In the genomic region with DNA sequence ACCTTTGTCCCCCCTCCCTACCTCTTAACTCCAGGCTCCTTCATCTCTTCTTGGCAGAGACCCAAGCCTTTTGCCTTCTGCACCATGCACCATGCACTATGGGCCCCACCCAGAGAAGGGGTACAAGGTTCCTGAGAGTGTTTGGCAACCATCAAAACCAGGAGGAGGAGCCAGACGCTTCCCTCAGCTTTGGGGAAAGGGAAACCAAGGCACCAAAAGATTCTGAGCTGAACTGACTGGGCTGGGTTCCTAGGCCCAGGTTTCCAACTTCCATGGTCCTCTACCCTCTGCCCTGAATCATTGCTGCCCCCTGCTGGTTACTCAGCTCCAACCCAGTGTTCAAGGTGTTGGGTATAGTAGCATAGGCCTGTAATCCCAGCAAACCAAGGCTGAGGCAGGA, we compare ENCODE assay signal across 8 mouse cellular contexts. TPM values are rescaled to one million over a fixed set of nuclear protein-coding genes. Genes with fewer than 3 reads are reported as not detected.
DNase-seq lines count a peak whose midpoint lies in the region; ATAC-seq and TF ChIP-seq lines count a peak whose summit lies in the region.

No protein-coding gene starts in this region.

- H3K9ac ChIP-seq in forebrain, embryonic 11.5 days (ENCODE audit: low read length): no peak overlapping the region
- H3K9ac ChIP-seq in forebrain, embryonic 12.5 days: no peak overlapping the region
- no peak overlapping the region for H3K9ac ChIP-seq in intestine, postnatal 0 days (ENCODE audit: low read depth, low read length)

- H3K36me3 ChIP-seq in forebrain, embryonic 11.5 days (ENCODE audit: control insufficient read depth, insufficient read depth, low read length): no peaks in the 10 kb centered on the region; the same call in 1 of the 2 replicates
- H3K36me3 ChIP-seq in forebrain, embryonic 12.5 days (replicated peaks): peaks cover 23% of the 10 kb centered on the region
- H3K36me3 ChIP-seq in intestine, postnatal 0 days (ENCODE audit: control insufficient read depth, insufficient read depth): peaks cover 12% of the 10 kb centered on the region; the same call in 1 of the 2 replicates

- no peaks in the 10 kb centered on the region for H3K9me3 ChIP-seq in forebrain, embryonic 11.5 days (ENCODE audit: control insufficient read depth, low read length)
- no peaks in the 10 kb centered on the region for H3K9me3 ChIP-seq in forebrain, embryonic 12.5 days
- H3K9me3 ChIP-seq in intestine, postnatal 0 days (ENCODE audit: control insufficient read depth): no peaks in the 10 kb centered on the region

- no peak overlapping the region for H3K4me3 ChIP-seq in forebrain, embryonic 11.5 days (ENCODE audit: low read depth, low read length)
- no peak overlapping the region for H3K4me3 ChIP-seq in forebrain, embryonic 12.5 days (replicated peaks)
- no peak overlapping the region for H3K4me3 ChIP-seq in intestine, postnatal 0 days (ENCODE audit: low read depth, low read length)

- WGBS in forebrain, embryonic 11.5 days: 77% methylated on average over 1 of the region's 1 CpGs
- 65% methylated on average over 1 of the region's 1 CpGs for WGBS in forebrain, embryonic 12.5 days
- WGBS in intestine, postnatal 0 days: 35% methylated on average over 1 of the region's 1 CpGs

- H3K27ac ChIP-seq in forebrain, embryonic 11.5 days (ENCODE audit: low read depth, low read length): no peak overlapping the region
- no peak overlapping the region for H3K27ac ChIP-seq in forebrain, embryonic 12.5 days
- H3K27ac ChIP-seq in intestine, postnatal 0 days (ENCODE audit: low read depth, low read length): no peak overlapping the region

- peak; percentile 68 for DNase-seq in forebrain, embryonic 11.5 days (ENCODE audit: low spot score)
- peak; percentile 80 for DNase-seq in urinary bladder, postnatal 14 days (ENCODE audit: low spot score)
- no peak for DNase-seq in urinary bladder, postnatal 4 days (ENCODE audit: low spot score in 2 of 2)
- DNase-seq in embryo, embryonic 11.5 days (ENCODE audit: low read depth, low spot score): peak; percentile 42
- peak; percentile 90 for DNase-seq in lung, postnatal 10 days
- DNase-seq in spleen, postnatal 4 days (ENCODE audit: low spot score in 2 of 2): peak; percentile 79 to 93

- no peak overlapping the region for H3K4me2 ChIP-seq in forebrain, embryonic 11.5 days (ENCODE audit: low read depth, low read length, severe bottlenecking)
- no peak overlapping the region for H3K4me2 ChIP-seq in forebrain, embryonic 12.5 days
- no peak overlapping the region for H3K4me2 ChIP-seq in intestine, postnatal 0 days (replicated peaks; ENCODE audit: low read depth)

- TF ChIP-seq CTCF in intestine, postnatal 0 days (IDR thresholded peaks at IDR 0.05; ENCODE audit: low read depth): peak; percentile 92

- no peak for ATAC-seq in forebrain, embryonic 11.5 days (replicated peaks; ENCODE audit: low FRiP score)
- ATAC-seq in forebrain, embryonic 12.5 days (ENCODE audit: low FRiP score): no peak
- peak; percentile 81 for ATAC-seq in intestine, postnatal 0 days

- H3K27me3 ChIP-seq in forebrain, embryonic 11.5 days (ENCODE audit: control insufficient read depth, insufficient read depth, low read length): no peaks in the 10 kb centered on the region
- H3K27me3 ChIP-seq in forebrain, embryonic 12.5 days: no peaks in the 10 kb centered on the region; the same call in 1 of the 2 replicates
- no peaks in the 10 kb centered on the region for H3K27me3 ChIP-seq in intestine, postnatal 0 days (replicated peaks; ENCODE audit: control insufficient read depth, insufficient read depth, low read length)

- H3K4me1 ChIP-seq in forebrain, embryonic 11.5 days (replicated peaks; ENCODE audit: control insufficient read depth, insufficient read depth, low read length): no peaks in the 10 kb centered on the region
- no peaks in the 10 kb centered on the region for H3K4me1 ChIP-seq in forebrain, embryonic 12.5 days
- H3K4me1 ChIP-seq in intestine, postnatal 0 days (replicated peaks; ENCODE audit: control insufficient read depth, insufficient read depth, low read length): peaks cover 9% of the 10 kb centered on the region; the same call in 1 of the 2 replicates

RNA-seq across cellular contexts. Expression of a gene that starts 4.3 kb away (rescaled TPM):
- 0.24 TPM in 1 of 2 replicates, not detected in the other for polyA plus RNA-seq in forebrain, embryonic 11.5 days (2014; fragmentation: Nextera tagmentation; extraction: Ambion mirVana)
- 0.27 and 0.50 TPM in 2 replicates for polyA plus RNA-seq in forebrain, embryonic 12.5 days (2016; fragmentation: Nextera tagmentation; extraction: Ambion mirVana)
- polyA plus RNA-seq in intestine, postnatal 0 days (2015; fragmentation: Nextera tagmentation; extraction: Ambion mirVana): 29.5 and 31.2 TPM in 2 replicates

RNA-seq across cellular contexts. Expression of a gene that starts 16.1 kb away (rescaled TPM):
- 29.1 and 30.7 TPM in 2 replicates for polyA plus RNA-seq in forebrain, embryonic 11.5 days (2014; fragmentation: Nextera tagmentation; extraction: Ambion mirVana)
- 34.5 and 36.4 TPM in 2 replicates for polyA plus RNA-seq in forebrain, embryonic 12.5 days (2016; fragmentation: Nextera tagmentation; extraction: Ambion mirVana)
- 11.1 and 11.8 TPM in 2 replicates for polyA plus RNA-seq in intestine, postnatal 0 days (2015; fragmentation: Nextera tagmentation; extraction: Ambion mirVana)

RNA-seq across cellular contexts. Expression of a gene that starts 17.1 kb away (rescaled TPM):
- polyA plus RNA-seq in forebrain, embryonic 11.5 days (2014; fragmentation: Nextera tagmentation; extraction: Ambion mirVana): 93.4 and 99.5 TPM in 2 replicates
- polyA plus RNA-seq in forebrain, embryonic 12.5 days (2016; fragmentation: Nextera tagmentation; extraction: Ambion mirVana): 97.9 and 102 TPM in 2 replicates
- 84.6 and 91.1 TPM in 2 replicates for polyA plus RNA-seq in intestine, postnatal 0 days (2015; fragmentation: Nextera tagmentation; extraction: Ambion mirVana)

RNA-seq across cellular contexts. Expression of a gene that starts 17.6 kb away (rescaled TPM):
- polyA plus RNA-seq in forebrain, embryonic 11.5 days (2014; fragmentation: Nextera tagmentation; extraction: Ambion mirVana): 277 and 287 TPM in 2 replicates
- 287 and 302 TPM in 2 replicates for polyA plus RNA-seq in forebrain, embryonic 12.5 days (2016; fragmentation: Nextera tagmentation; extraction: Ambion mirVana)
- 318 and 324 TPM in 2 replicates for polyA plus RNA-seq in intestine, postnatal 0 days (2015; fragmentation: Nextera tagmentation; extraction: Ambion mirVana)

RNA-seq across cellular contexts. Expression of a gene that starts 55.5 kb away (rescaled TPM):
- 0.32 TPM in 1 of 2 replicates, not detected in the other for polyA plus RNA-seq in forebrain, embryonic 11.5 days (2014; fragmentation: Nextera tagmentation; extraction: Ambion mirVana)
- polyA plus RNA-seq in forebrain, embryonic 12.5 days (2016; fragmentation: Nextera tagmentation; extraction: Ambion mirVana): 0.68 and 0.92 TPM in 2 replicates
- polyA plus RNA-seq in intestine, postnatal 0 days (2015; fragmentation: Nextera tagmentation; extraction: Ambion mirVana): 1.3 and 1.6 TPM in 2 replicates

Comparison
In these comparisons a context has a peak if more than half of its experiments do, and no peak if none do; other contexts are left out.
1. DNase-seq: peak in forebrain, embryonic 11.5 days (single experiment), urinary bladder, postnatal 14 days (single experiment), embryo, embryonic 11.5 days (single experiment), lung, postnatal 10 days (single experiment) and spleen, postnatal 4 days (2 of 2); none in urinary bladder, postnatal 4 days (0 of 2).
2. RNA of a gene that starts 4.3 kb away (polyA plus RNA-seq): 29.5 to 31.2 TPM in intestine, postnatal 0 days; 0.27 to 0.50 TPM in forebrain, embryonic 12.5 days and 0.24 TPM in forebrain, embryonic 11.5 days; every median in the first group is over 10 times any median in the second.